Mouse (Mus musculus) layer of hippocampus, adult 18-20 months (tissue): ENCODE measurements around the gene Gadd45b. TPM values are rescaled to one million over a fixed set of nuclear protein-coding genes. Genes with fewer than 3 reads are reported as not detected.

ENCODE experiments used
- DNase-seq, 2 experiments: peaks; one replicate each; pipeline ENCODE4 v3.0.0; 2022; ENCODE audit warnings: low spot score in 2 of 2
- total RNA-seq, 2 experiments: library from RNA; stranded (reverse); gene quantifications; 2 replicates each; pipeline ENCODE4 v1.2.3; 2021

The Gadd45b gene
- total RNA-seq, 2 experiments from 2014 or later, result 24.9 to 28.1 TPM

DNA sequence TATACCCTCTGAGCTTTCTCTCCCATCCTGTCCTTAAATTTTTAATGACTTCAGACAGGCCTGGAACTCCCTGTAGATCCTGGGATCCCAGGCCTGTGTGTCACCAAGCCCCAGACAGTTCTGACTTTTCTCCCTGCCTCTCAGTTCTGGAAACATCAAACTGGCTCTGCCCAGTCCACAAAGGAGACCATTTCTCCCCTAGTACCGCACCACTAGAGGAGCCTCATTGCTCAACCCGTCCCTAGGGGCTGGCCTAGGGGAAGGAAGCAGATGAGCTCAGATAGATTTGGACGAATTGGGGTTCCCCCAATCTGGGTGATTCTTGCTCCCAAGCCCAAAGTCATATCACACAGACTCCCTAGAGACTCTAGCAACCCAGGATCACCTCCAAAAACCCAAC is 5.4 kb downstream of the Gadd45b start:
- DNase-seq, result no peak

GRCm38 (mm10) chr10:80935698-80936097 is 5.8 kb downstream of the Gadd45b start:
- no peak for DNase-seq

GRCm38 (mm10) chr10:80936135-80936809 is 6.4 kb downstream of the Gadd45b start:
- no peak for DNase-seq

DNA sequence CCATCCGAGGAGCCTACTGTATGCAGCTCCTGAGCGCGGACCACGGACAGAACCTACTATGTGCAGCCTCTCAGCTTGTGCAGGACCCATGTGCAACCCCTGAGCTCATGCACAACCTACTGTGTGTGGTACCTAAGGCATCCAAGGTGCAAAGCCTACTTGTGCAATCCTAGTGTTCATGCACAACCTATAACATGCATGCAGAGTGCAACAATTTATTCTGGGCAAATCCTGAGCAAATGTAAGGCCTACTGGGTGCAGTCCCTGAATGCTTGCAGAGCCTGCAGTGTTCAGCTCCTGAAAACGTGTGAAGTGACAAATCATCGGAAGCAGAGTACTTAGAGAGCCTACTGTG is 6.9 kb downstream of the Gadd45b start:
- DNase-seq, result no peak

GRCm38 (mm10) chr10:80937646-80938045 is 7.8 kb downstream of the Gadd45b start:
- DNase-seq, result no peak

GRCm38 (mm10) chr10:80938831-80939550 is 9.1 kb downstream of the Gadd45b start:
- DNase-seq, result no peak

GRCm38 (mm10) chr10:80939671-80940070 is 9.8 kb downstream of the Gadd45b start:
- peak; percentile 58 to 79 for DNase-seq

GRCm38 (mm10) chr10:80940320-80940987 is 10.6 kb downstream of the Gadd45b start:
- no peak for DNase-seq

- no peak for DNase-seq
Observed at GRCm38 (mm10) chr10:80940988-80941347, 11.1 kb downstream of the Gadd45b start.

GRCm38 (mm10) chr10:80942919-80943318 is 13.0 kb downstream of the Gadd45b start:
- no peak for DNase-seq

DNA sequence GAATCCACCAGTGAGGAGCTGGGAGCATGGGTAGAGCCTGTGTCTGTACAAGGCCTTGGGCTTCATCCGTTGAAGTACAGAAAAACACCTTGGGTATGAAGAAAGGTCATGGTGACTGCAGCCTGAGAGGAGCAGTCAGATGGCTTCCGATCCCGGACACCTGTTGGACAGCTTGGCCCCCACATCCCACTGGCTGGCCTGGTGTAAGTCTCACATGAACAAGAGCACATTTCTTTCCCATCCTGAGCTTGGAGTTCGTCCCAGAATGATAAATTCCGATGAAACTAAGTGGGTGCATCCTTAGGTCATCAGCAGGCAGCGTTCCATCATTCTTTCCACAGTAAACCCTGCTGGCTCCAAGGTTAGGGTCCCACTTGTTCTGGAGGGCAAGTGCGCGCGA is 13.8 kb downstream of the Gadd45b start:
- no peak for DNase-seq

DNA sequence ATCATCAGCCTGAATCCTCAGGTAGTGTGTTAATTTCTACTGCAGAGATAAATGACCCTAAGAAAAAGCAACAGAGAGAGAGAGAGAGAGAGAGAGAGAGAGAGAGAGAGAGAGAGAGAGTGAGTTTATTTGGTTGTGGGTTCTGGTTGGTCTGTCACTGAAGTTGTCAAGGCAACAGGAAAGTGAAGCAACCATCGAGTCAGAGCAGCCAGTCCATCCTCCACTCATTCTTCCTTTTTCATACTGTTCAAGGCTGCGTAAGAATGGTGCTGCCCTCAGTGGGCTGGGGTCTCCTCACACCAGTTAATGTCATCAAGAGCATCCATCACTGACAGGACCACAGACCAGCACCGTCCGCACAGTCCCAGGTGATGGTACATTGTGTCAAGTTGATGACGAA is 14.4 kb downstream of the Gadd45b start:
- no peak for DNase-seq

- DNase-seq, result no peak
Observed at GRCm38 (mm10) chr10:80946684-80947437, 17.0 kb downstream of the Gadd45b start.

- no peak for DNase-seq
Observed at GRCm38 (mm10) chr10:80947802-80948201, 17.9 kb downstream of the Gadd45b start.

GRCm38 (mm10) chr10:80948570-80948969 is 18.7 kb downstream of the Gadd45b start:
- DNase-seq, result no peak

DNA sequence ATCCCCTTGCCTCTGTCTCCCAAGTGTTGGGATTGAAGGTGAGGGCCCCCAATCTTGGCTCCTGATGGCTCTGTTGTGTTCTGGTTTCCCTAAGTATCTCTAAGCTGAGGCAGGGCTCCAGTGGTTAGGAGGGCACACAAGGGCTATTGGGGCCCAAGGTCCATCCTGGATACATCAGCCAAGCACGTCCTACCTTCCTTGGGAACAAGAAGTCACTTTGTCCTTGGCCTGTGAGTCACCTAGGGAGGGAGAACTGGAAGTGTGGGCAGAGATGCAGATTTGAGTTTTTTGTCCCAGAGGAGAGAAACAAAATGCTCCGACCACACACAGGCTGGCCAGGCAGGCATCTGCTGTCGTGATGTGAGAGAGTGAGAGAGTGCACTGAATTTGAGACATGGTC is 19.2 kb downstream of the Gadd45b start:
- DNase-seq, result no peak

DNA sequence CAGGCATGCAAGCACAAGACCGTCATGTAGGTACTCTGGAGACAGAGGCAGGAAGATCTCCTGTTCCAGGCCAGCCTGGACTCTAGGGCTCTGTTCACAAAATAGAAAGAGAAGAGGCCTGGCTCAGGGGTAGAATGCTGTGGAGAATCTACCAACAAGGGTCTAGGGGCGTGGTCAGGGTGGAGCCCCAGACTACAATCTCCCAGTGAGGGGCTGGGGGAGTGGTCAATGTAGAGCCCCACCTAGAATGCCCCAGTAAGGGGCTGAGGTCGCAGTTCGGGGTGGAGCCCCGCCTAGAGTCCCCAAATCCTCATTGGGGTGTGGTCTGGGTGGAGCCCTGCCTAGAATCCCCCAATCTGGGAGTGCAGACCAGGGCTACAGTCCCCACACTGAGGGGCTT is 20.4 kb downstream of the Gadd45b start:
- DNase-seq, result no peak

- DNase-seq, result no peak
Observed at GRCm38 (mm10) chr10:80951761-80952390, 22.0 kb downstream of the Gadd45b start.

DNA sequence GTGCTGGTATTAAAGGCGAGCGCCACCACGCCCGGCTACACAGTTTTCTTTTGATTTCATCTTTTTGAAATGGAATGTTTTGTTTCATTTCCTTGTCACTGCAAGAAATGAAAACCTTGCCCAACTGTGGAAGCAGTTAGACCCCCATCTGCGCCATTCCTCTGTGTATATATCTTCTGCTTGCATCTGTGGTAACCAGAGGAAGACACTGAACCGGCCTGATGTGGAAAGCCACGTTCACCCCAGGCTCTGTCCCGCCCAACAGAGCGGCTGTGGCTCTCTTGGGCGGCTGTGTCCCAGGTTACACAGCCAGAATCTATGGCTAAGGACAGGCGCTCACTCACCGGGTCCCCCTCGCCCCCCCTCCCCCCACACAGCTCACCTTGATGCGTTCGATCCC is 22.6 kb downstream of the Gadd45b start:
- no peak for DNase-seq

DNA sequence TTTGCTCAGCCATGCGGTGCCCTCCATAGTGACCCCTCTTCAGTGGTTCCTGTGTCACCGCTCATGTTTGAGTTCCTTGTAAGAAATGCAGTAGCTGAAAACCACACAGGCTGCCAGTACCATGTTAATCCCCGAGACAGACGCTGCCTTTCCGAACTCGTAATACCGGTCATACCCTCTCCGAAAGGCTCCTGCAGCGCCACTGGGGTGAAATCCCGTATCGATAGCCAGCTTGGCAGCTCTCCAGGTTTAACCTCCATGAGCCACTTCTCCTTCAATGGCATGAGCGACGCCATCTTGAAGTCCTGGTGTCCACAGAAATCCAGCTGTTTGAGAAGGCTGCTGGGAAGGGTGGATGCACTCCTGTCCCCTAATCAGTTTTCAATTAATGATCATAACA is 24.5 kb downstream of the Gadd45b start:
- DNase-seq, result no peak

- no peak for DNase-seq
Observed at GRCm38 (mm10) chr10:80954843-80955242, 25.0 kb downstream of the Gadd45b start.
